Mouse (Mus musculus) brain, embryonic 14.5 days (tissue): ENCODE measurements at regions not wholly inside any gene's neighbourhood (a gene's known extent, or its start where the extent isn't known, plus 50 kb on each side); places are given as distances from the start of the nearest gene placed in this dataset.

Experiments used
- CTCF ChIP-seq: fragments of 200-500 bp; IDR thresholded peaks from 2 replicates; pipeline ENCODE4 v1.5.1; 2012; ENCODE audit warnings: inconsistent platforms, mild to moderate bottlenecking, moderate library complexity, borderline replicate concordance; ENCODE audit not compliant: insufficient read depth, insufficient read length; ENCODE audit errors: extremely low read depth
- POLR2A ChIP-seq: fragments of 200-500 bp; IDR thresholded peaks from 2 replicates; pipeline ENCODE4 v1.6.1; 2012; ENCODE audit warnings: mild to moderate bottlenecking, inconsistent platforms, borderline replicate concordance; ENCODE audit not compliant: poor library complexity, insufficient read depth, insufficient read length, severe bottlenecking; ENCODE audit errors: extremely low read depth

DNA sequence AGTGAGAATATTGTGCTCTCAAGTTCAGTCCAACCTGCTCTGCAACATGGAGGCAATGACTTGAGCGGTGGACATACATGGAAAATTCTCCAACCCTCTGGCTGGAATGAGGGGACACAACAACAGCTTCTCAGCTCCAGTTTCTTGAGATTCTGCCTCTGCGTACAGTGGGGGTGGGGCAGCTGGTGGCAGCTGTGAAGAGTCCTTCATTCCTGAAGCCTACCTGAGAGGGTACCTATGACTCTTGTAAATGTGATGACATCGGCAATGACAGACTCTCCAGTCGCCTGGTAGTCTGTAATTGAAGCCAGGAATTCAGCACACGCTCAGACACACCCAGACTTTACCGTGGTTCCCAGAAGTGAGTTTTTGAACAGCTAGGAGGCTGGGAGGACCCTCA is 58.5 kb upstream of the Hoxc13 start:
- TF ChIP-seq CTCF (no peak), POLR2A (no peak)
